21 mouse cellular contexts compared by ENCODE assay signal in genomic region chr17:27676270-27676669, GRCm38 (mm10). TPM values are rescaled to one million over a fixed set of nuclear protein-coding genes. Genes with fewer than 3 reads are reported as not detected.
DNase-seq lines count a peak whose midpoint lies in the region; ATAC-seq lines count a peak whose summit lies in the region.
"Had no signal": no experiment of that assay in that cellular context is flagged by ENCODE, and none has a peak within 500 bp of the region (broad histone marks: within the 10 kb centered on the region; RNA-seq: fewer than 3 reads in every experiment).

No protein-coding gene starts in this region.

- H3K9ac ChIP-seq in forebrain, embryonic 13.5 days, result no peak overlapping the region
- no peak overlapping the region for H3K9ac ChIP-seq in forebrain, embryonic 11.5 days (ENCODE audit: low read length)
- H3K9ac ChIP-seq in midbrain, embryonic 11.5 days (ENCODE audit: low read length), result no peak overlapping the region
- no peak overlapping the region for H3K9ac ChIP-seq in midbrain, embryonic 16.5 days (ENCODE audit: low read depth, low read length)
- H3K9ac ChIP-seq: embryonic facial prominence, embryonic 12.5 days; heart, embryonic 12.5 days; hindbrain, embryonic 15.5 days had no signal

- peaks cover 52% of the 10 kb centered on the region for H3K4me1 ChIP-seq in forebrain, embryonic 13.5 days
- H3K4me1 ChIP-seq in forebrain, embryonic 11.5 days (replicated peaks; ENCODE audit: control insufficient read depth, insufficient read depth, low read length), result peaks cover 8% of the 10 kb centered on the region; the same call in 1 of the 2 replicates
- H3K4me1 ChIP-seq in midbrain, embryonic 11.5 days (ENCODE audit: control insufficient read depth, insufficient read depth, low read length), result peaks cover 3% of the 10 kb centered on the region; the same call in 1 of the 2 replicates
- H3K4me1 ChIP-seq in midbrain, embryonic 10.5 days, result peaks cover 31% of the 10 kb centered on the region
- H3K4me1 ChIP-seq in midbrain, embryonic 16.5 days (ENCODE audit: control insufficient read depth, insufficient read depth, low read length), result peaks cover 7% of the 10 kb centered on the region

- H3K4me2 ChIP-seq in forebrain, embryonic 13.5 days, result no peak overlapping the region
- H3K4me2 ChIP-seq in forebrain, embryonic 11.5 days (ENCODE audit: low read depth, low read length, severe bottlenecking), result no peak overlapping the region
- no peak overlapping the region for H3K4me2 ChIP-seq in midbrain, embryonic 11.5 days
- no peak overlapping the region for H3K4me2 ChIP-seq in midbrain, embryonic 16.5 days (ENCODE audit: low read length)
- H3K4me2 ChIP-seq: embryonic facial prominence, embryonic 12.5 days; heart, embryonic 12.5 days; hindbrain, embryonic 15.5 days had no signal

- H3K27ac ChIP-seq in forebrain, embryonic 13.5 days, result peak overlapping the region; percentile 25; the same call in 1 of the 2 replicates
- no peak overlapping the region for H3K27ac ChIP-seq in forebrain, embryonic 11.5 days (ENCODE audit: low read depth, low read length)
- no peak overlapping the region for H3K27ac ChIP-seq in midbrain, embryonic 11.5 days (ENCODE audit: low read depth, low read length)
- H3K27ac ChIP-seq in midbrain, embryonic 10.5 days (replicated peaks), result no peak overlapping the region
- 0 out of 2 replicates have a peak overlapping the region, but pooled peaks have one; percentile 34 for H3K27ac ChIP-seq in midbrain, embryonic 16.5 days (ENCODE audit: low read length)
- H3K27ac ChIP-seq: embryonic facial prominence, embryonic 12.5 days; hindbrain, embryonic 10.5 days; hindbrain, embryonic 15.5 days had no signal

- no peaks in the 10 kb centered on the region for H3K9me3 ChIP-seq in forebrain, embryonic 13.5 days (replicated peaks)
- no peaks in the 10 kb centered on the region for H3K9me3 ChIP-seq in forebrain, embryonic 11.5 days (ENCODE audit: control insufficient read depth, low read length)
- no peaks in the 10 kb centered on the region for H3K9me3 ChIP-seq in midbrain, embryonic 11.5 days (ENCODE audit: control insufficient read depth, low read length)
- H3K9me3 ChIP-seq in midbrain, embryonic 10.5 days (replicated peaks), result no peaks in the 10 kb centered on the region
- H3K9me3 ChIP-seq in midbrain, embryonic 16.5 days (replicated peaks; ENCODE audit: control insufficient read depth, low read length, poor library complexity, severe bottlenecking), result no peaks in the 10 kb centered on the region
- H3K9me3 ChIP-seq: embryonic facial prominence, embryonic 12.5 days; G1E; heart, embryonic 12.5 days; hindbrain, embryonic 10.5 days; hindbrain, embryonic 15.5 days had no signal

- DNase-seq in forebrain, embryonic 11.5 days (ENCODE audit: low spot score), result no peak
- DNase-seq in frontal cortex, postnatal 25 days (ENCODE audit: low spot score in 2 of 2), result no peak
- peak; percentile 51 for DNase-seq in midbrain, embryonic 11.5 days (ENCODE audit: low spot score, missing footprints)
- DNase-seq in midbrain, embryonic 10.5 days (ENCODE audit: low spot score), result no peak
- no peak for DNase-seq in layer of hippocampus, adult 11-12 months (ENCODE audit: low spot score)
- DNase-seq: adrenal gland, adult 8-10 months; adrenal gland, postnatal 36 days; B cell, adult 2 months; cerebellum, adult 11-12 months; cerebellum, adult 9-10 months; gastrocnemius, postnatal 25 days had no signal

- 43% methylated on average over 7 of the region's 7 CpGs for WGBS in forebrain, embryonic 13.5 days
- 69% methylated on average over 7 of the region's 7 CpGs for WGBS in forebrain, embryonic 11.5 days
- WGBS in midbrain, embryonic 11.5 days, result 69% methylated on average over 7 of the region's 7 CpGs
- WGBS in midbrain, embryonic 10.5 days, result 73% methylated on average over 7 of the region's 7 CpGs
- 38% methylated on average over 7 of the region's 7 CpGs for WGBS in midbrain, embryonic 16.5 days

- no peaks in the 10 kb centered on the region for H3K36me3 ChIP-seq in forebrain, embryonic 13.5 days (ENCODE audit: poor library complexity, severe bottlenecking)
- no peaks in the 10 kb centered on the region for H3K36me3 ChIP-seq in forebrain, embryonic 11.5 days (ENCODE audit: control insufficient read depth, insufficient read depth, low read length)
- H3K36me3 ChIP-seq in midbrain, embryonic 11.5 days (ENCODE audit: control insufficient read depth, insufficient read depth, low read length), result no peaks in the 10 kb centered on the region
- no peaks in the 10 kb centered on the region for H3K36me3 ChIP-seq in midbrain, embryonic 10.5 days
- H3K36me3 ChIP-seq in midbrain, embryonic 16.5 days (ENCODE audit: control insufficient read depth, insufficient read depth, low read length), result no peaks in the 10 kb centered on the region
- H3K36me3 ChIP-seq: embryonic facial prominence, embryonic 12.5 days; G1E; heart, embryonic 12.5 days; hindbrain, embryonic 10.5 days; hindbrain, embryonic 15.5 days had no signal

- ATAC-seq in forebrain, embryonic 13.5 days, result no peak
- no peak for ATAC-seq in forebrain, embryonic 11.5 days (replicated peaks; ENCODE audit: low FRiP score)
- ATAC-seq in frontal cortex, adult (ENCODE audit: low TSS enrichment), result peak; percentile 44; the same call in 1 of the 2 replicates
- no peak for ATAC-seq in midbrain, embryonic 11.5 days (ENCODE audit: low FRiP score)
- ATAC-seq in midbrain, embryonic 16.5 days, result no peak
- ATAC-seq: CD4-positive, CD25-positive, alpha-beta regulatory T cell, adult 4 months had no signal

- H3K4me3 ChIP-seq in forebrain, embryonic 13.5 days, result no peak overlapping the region
- H3K4me3 ChIP-seq in forebrain, embryonic 11.5 days (ENCODE audit: low read depth, low read length), result no peak overlapping the region
- no peak overlapping the region for H3K4me3 ChIP-seq in midbrain, embryonic 11.5 days (ENCODE audit: low read depth, low read length)
- H3K4me3 ChIP-seq in midbrain, embryonic 10.5 days, result no peak overlapping the region
- H3K4me3 ChIP-seq in midbrain, embryonic 16.5 days (ENCODE audit: low read depth, low read length), result no peak overlapping the region
- H3K4me3 ChIP-seq: embryonic facial prominence, embryonic 12.5 days; heart, embryonic 12.5 days; hindbrain, embryonic 10.5 days; hindbrain, embryonic 15.5 days had no signal

- H3K27me3 ChIP-seq in forebrain, embryonic 13.5 days, result no peaks in the 10 kb centered on the region
- H3K27me3 ChIP-seq in forebrain, embryonic 11.5 days (ENCODE audit: control insufficient read depth, insufficient read depth, low read length), result no peaks in the 10 kb centered on the region
- H3K27me3 ChIP-seq in midbrain, embryonic 11.5 days (ENCODE audit: control insufficient read depth, insufficient read depth, low read length), result no peaks in the 10 kb centered on the region
- H3K27me3 ChIP-seq in midbrain, embryonic 10.5 days (ENCODE audit: low read depth, poor library complexity, severe bottlenecking), result no peaks in the 10 kb centered on the region
- no peaks in the 10 kb centered on the region for H3K27me3 ChIP-seq in midbrain, embryonic 16.5 days (ENCODE audit: control insufficient read depth, insufficient read depth, low read depth, low read length)
- H3K27me3 ChIP-seq: embryonic facial prominence, embryonic 12.5 days; heart, embryonic 12.5 days; hindbrain, embryonic 15.5 days had no signal

RNA-seq across cellular contexts. Expression of gene Pacsin1, which starts 21.0 kb away (rescaled TPM):
- 14.8 and 18.2 TPM in 2 replicates for polyA plus RNA-seq in forebrain, embryonic 13.5 days (2015; fragmentation: Nextera tagmentation; extraction: Ambion mirVana)
- 4.7 and 5.3 TPM in 2 replicates for polyA plus RNA-seq in forebrain, embryonic 11.5 days (2014; fragmentation: Nextera tagmentation; extraction: Ambion mirVana)
- polyA plus RNA-seq in midbrain, embryonic 11.5 days (2014; fragmentation: Nextera tagmentation; extraction: Ambion mirVana), result 3.1 and 4.5 TPM in 2 replicates
- 3.1 and 3.3 TPM in 2 replicates for polyA plus RNA-seq in midbrain, embryonic 10.5 days (2016; fragmentation: Nextera tagmentation; extraction: Ambion mirVana)
- 58.9 and 67.7 TPM in 2 replicates for polyA plus RNA-seq in midbrain, embryonic 16.5 days (2015; fragmentation: Nextera tagmentation; extraction: Ambion mirVana)
- polyA plus RNA-seq: G1E had no signal

RNA-seq across cellular contexts. Expression of gene Rps10, which starts 39.8 kb away (rescaled TPM):
- polyA plus RNA-seq in forebrain, embryonic 13.5 days (2015; fragmentation: Nextera tagmentation; extraction: Ambion mirVana), result 659 and 777 TPM in 2 replicates
- 803 and 835 TPM in 2 replicates for polyA plus RNA-seq in forebrain, embryonic 11.5 days (2014; fragmentation: Nextera tagmentation; extraction: Ambion mirVana)
- 845 and 859 TPM in 2 replicates for polyA plus RNA-seq in midbrain, embryonic 11.5 days (2014; fragmentation: Nextera tagmentation; extraction: Ambion mirVana)
- polyA plus RNA-seq in midbrain, embryonic 10.5 days (2016; fragmentation: Nextera tagmentation; extraction: Ambion mirVana), result 731 and 876 TPM in 2 replicates
- polyA plus RNA-seq in midbrain, embryonic 16.5 days (2015; fragmentation: Nextera tagmentation; extraction: Ambion mirVana), result 400 and 420 TPM in 2 replicates

RNA-seq across cellular contexts. Expression of gene RPS10-NUDT3, which starts 41.2 kb away (rescaled TPM):
- not detected in 2 replicates for polyA plus RNA-seq in forebrain, embryonic 13.5 days (2015; fragmentation: Nextera tagmentation; extraction: Ambion mirVana)
- polyA plus RNA-seq in forebrain, embryonic 11.5 days (2014; fragmentation: Nextera tagmentation; extraction: Ambion mirVana), result not detected in 2 replicates
- polyA plus RNA-seq in midbrain, embryonic 11.5 days (2014; fragmentation: Nextera tagmentation; extraction: Ambion mirVana), result not detected in 2 replicates
- not detected in 2 replicates for polyA plus RNA-seq in midbrain, embryonic 10.5 days (2016; fragmentation: Nextera tagmentation; extraction: Ambion mirVana)
- not detected in 2 replicates for polyA plus RNA-seq in midbrain, embryonic 16.5 days (2015; fragmentation: Nextera tagmentation; extraction: Ambion mirVana)
- polyA plus RNA-seq: CD4-positive, CD25-positive, alpha-beta regulatory T cell, adult 4 months; embryonic facial prominence, embryonic 12.5 days; G1E; heart, embryonic 12.5 days; heart, embryonic 16.5 days; hindbrain, embryonic 15.5 days had no signal

RNA-seq across cellular contexts. Expression of gene Spdef, which starts 52.5 kb away (rescaled TPM):
- polyA plus RNA-seq in forebrain, embryonic 13.5 days (2015; fragmentation: Nextera tagmentation; extraction: Ambion mirVana), result 0.38 and 0.75 TPM in 2 replicates
- 0.15 TPM in 1 of 2 replicates, not detected in the other for polyA plus RNA-seq in forebrain, embryonic 11.5 days (2014; fragmentation: Nextera tagmentation; extraction: Ambion mirVana)
- 0.25 TPM in 1 of 2 replicates, not detected in the other for polyA plus RNA-seq in midbrain, embryonic 11.5 days (2014; fragmentation: Nextera tagmentation; extraction: Ambion mirVana)
- 0.16 and 0.25 TPM in 2 replicates for polyA plus RNA-seq in midbrain, embryonic 10.5 days (2016; fragmentation: Nextera tagmentation; extraction: Ambion mirVana)
- 1.5 and 2.6 TPM in 2 replicates for polyA plus RNA-seq in midbrain, embryonic 16.5 days (2015; fragmentation: Nextera tagmentation; extraction: Ambion mirVana)
- polyA plus RNA-seq: CD4-positive, CD25-positive, alpha-beta regulatory T cell, adult 4 months had no signal

RNA-seq across cellular contexts. Expression of gene Nudt3, which starts 53.0 kb away (rescaled TPM):
- polyA plus RNA-seq in forebrain, embryonic 13.5 days (2015; fragmentation: Nextera tagmentation; extraction: Ambion mirVana), result 191 and 196 TPM in 2 replicates
- 50.5 and 56.8 TPM in 2 replicates for polyA plus RNA-seq in forebrain, embryonic 11.5 days (2014; fragmentation: Nextera tagmentation; extraction: Ambion mirVana)
- polyA plus RNA-seq in midbrain, embryonic 11.5 days (2014; fragmentation: Nextera tagmentation; extraction: Ambion mirVana), result 44.5 and 46.0 TPM in 2 replicates
- polyA plus RNA-seq in midbrain, embryonic 10.5 days (2016; fragmentation: Nextera tagmentation; extraction: Ambion mirVana), result 90.0 and 109 TPM in 2 replicates
- 246 and 248 TPM in 2 replicates for polyA plus RNA-seq in midbrain, embryonic 16.5 days (2015; fragmentation: Nextera tagmentation; extraction: Ambion mirVana)

Comparison
In these comparisons a context has a peak if more than half of its experiments do, and no peak if none do; other contexts are left out.
1. H3K27ac ChIP-seq: peak in forebrain, embryonic 13.5 days (single experiment) and midbrain, embryonic 16.5 days (single experiment); none in forebrain, embryonic 11.5 days (single experiment), midbrain, embryonic 11.5 days (single experiment) and midbrain, embryonic 10.5 days (single experiment).